Mouse (Mus musculus) adrenal gland, postnatal 14 days (tissue): Measurements from ENCODE around the gene Fgfr2. TPM values are rescaled to one million over a fixed set of nuclear protein-coding genes. Genes with fewer than 3 reads are reported as not detected.
A peak's percentile ranks its signal among the peaks of the same experiment; 100 is the strongest.

Experiments
- DNase-seq: peaks from one replicate; pipeline ENCODE4 v3.0.0; 2021; ENCODE audit warnings: mixed read lengths
- total RNA-seq: library from RNA; stranded (reverse); gene quantifications from 2 replicates; pipeline ENCODE4 v1.2.3, GENCODE M21; 2021

The Fgfr2 gene
- total RNA-seq, 1 experiment from 2014 or later, result 227 TPM

DNA sequence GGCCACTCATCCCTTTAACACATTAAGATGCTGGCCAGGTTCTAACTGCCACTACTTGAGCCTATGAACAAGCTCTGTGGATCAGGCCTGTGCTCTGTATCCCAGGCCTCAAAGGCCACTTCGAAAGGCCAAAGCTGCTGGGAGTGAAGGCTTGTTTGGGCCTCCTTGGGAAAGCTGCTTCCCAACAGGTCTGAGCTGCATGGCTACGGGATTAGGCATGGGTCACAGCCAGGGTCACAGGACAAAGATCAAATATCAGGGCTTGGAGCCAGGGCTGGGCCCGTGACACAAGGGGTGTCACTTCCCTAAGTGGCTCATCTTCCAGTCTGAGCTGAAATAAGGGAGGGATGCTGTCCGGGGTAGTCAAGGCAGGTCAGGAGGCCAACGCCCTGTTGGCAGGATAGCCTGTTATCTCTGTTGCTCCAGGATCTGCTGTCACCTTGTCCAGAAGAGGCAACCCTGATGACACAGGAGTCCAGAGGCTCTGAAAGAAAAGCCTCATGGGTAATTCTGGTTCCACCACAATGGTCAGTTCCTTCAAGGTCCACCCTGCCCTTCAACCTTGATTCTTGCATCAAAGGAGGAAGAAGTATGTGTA, 1313.5 kb downstream of the Fgfr2 start:
- DNase-seq, result no peak

GRCm38 (mm10) chr7:131807257-131807656, 1315.9 kb downstream of the Fgfr2 start:
- DNase-seq, result no peak

DNA sequence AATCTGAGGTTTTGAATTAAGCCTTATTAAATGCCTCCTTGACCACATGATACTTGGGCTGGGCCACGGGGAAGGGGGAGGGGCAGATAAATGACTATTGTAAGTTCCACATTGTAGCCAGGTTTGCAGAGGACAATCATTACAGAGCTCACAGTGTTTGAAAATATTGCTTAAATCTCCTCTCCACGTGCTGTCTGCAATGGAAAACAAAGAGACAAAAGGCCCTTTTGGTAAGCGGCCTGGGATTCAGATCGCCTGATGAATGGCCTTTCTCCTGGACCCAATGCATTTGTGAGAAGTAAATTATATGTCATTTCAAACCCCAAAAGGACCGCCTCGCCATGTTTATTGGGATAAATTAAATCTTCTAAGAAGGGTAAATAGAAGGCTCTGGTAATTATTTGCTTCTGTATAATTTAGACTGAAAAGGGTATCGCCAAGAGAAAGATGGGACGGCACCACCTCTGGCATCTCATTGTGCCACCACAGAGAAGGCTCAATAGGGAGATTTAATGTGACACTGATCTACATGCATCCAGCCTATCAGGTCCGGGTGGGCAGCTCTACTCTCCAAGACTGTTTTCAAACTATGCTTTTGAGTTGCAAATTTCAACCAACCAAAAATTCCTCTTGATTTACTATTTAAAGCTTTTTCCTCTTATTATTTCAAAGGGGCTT, 1317.5 kb downstream of the Fgfr2 start:
- no peak for DNase-seq

GRCm38 (mm10) chr7:131800416-131801045, 1322.6 kb downstream of the Fgfr2 start:
- DNase-seq, result peak; percentile 56

DNA sequence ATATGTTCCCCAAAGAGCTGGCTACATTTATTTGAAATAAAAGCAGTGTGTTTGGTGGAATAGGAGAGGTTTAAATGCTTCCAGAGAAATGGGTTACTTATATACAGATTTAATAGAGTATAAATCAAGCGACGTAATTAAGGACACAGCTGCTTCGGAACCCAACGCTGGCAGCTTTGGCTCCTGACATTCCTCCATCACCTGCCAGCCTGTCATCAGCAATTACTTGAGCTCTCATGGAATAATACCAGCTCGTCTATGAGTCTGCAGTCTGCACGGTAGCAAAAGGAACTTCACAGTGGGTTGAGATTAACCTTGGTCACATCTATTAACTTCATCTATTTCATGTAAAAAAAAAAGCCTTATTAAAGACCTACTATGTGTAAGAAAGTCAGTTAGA, 1326.0 kb downstream of the Fgfr2 start:
- no peak for DNase-seq

GRCm38 (mm10) chr7:131788595-131789206, 1334.4 kb downstream of the Fgfr2 start:
- DNase-seq, result no peak

- no peak for DNase-seq
These were observed 1337.4 kb downstream of the Fgfr2 start for GRCm38 (mm10) chr7:131785721-131786120.

DNA sequence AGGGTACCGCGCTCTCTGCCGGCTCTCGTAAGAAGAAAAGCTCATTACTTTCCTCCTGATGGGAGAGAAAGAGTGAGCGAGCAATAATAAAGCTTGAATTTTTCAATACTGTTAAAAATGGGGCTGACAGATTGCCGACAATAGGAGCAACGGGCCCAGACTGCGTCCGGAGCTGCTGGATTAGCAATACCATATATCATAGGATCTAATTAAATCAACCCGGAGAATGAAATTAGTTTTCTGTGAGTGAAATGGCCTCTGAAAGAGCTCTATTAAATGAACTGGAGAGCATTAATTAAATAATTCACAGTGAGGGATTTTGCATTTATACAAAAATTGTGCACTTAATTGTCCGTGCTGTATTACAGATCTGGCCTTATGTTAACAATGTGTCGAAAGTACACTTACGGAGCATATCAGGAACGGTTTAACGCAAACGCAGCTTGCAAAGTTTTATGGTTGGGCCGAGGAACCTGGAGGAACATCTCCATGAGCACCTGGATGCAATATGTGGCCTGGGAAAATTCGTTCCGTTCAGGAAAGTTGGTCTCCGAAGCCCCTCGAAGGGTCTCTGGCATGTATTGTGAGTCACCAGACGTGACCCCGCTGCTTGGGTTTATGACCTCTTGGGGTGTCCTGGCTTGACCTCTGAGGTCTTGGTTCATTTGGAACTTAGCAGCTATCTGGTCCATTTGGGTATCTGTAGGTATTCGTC, 1344.7 kb downstream of the Fgfr2 start:
- no peak for DNase-seq

- no peak for DNase-seq
These were observed 1345.5 kb downstream of the Fgfr2 start for GRCm38 (mm10) chr7:131777461-131778270.

GRCm38 (mm10) chr7:131776191-131776752, 1346.9 kb downstream of the Fgfr2 start:
- DNase-seq, result no peak

DNA sequence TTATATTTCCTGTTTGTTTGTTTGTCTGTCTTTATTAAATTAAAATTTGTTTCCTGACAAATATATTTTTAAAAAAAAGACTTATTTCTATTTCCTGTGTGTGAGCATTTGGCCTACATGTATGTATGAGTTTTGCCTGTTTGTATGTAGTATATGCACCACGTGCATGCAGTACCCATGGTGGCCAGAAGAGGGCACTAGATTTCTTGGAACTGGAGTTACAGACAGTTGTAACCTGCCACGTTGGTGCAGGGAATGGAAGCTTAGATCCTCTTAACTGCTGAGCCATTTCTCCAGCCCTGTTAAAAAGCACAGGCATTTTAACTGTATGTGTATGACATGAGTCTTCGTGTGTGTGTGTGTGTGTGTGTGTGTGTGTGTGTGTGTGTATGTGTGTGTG, 1365.2 kb downstream of the Fgfr2 start:
- DNase-seq, result no peak

GRCm38 (mm10) chr7:131747152-131748010, 1375.8 kb downstream of the Fgfr2 start:
- DNase-seq, result no peak

DNA sequence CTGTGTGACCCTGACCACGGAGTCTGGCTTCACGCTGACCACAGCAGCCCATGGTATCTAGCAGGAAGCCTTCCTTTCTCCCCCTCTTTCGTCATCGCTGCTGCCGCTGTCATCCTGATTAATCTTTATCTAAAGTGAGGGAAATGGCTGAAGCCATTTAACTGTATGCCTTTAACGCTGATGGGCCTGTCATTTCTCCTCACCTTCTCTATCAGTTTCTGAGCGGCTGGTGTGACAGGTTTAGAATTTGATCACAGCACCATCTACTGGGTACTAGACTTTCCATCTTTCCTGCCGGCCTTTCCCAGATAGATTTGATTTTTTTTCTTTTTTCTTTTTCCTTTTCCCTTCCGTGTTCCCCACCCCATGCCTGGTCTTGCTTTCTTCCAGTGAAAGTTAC, 1376.4 kb downstream of the Fgfr2 start:
- no peak for DNase-seq

DNA sequence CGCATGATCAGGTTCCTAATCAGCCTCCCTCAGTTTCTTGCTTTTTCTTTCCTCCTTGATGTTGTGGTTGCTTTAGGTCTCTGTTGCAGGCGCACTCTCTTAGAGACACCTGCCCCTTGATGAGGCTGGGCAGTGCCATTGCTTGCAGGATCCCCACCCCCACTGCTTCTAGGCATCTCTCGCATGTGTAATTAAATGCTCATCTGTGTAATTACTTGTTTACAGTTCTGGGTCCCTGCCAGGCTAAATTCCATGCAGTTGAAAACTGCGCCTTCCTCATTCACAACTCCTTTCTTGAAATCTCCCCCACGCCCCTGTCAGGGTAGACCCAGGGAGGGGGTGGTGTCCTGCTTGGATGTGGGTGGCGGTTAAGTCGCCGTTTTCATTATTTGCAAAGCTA, 1380.0 kb downstream of the Fgfr2 start:
- no peak for DNase-seq

GRCm38 (mm10) chr7:131722783-131723575, 1400.2 kb downstream of the Fgfr2 start:
- DNase-seq, result no peak

- DNase-seq, result no peak
These were observed 1400.8 kb downstream of the Fgfr2 start for GRCm38 (mm10) chr7:131722316-131722715.

DNA sequence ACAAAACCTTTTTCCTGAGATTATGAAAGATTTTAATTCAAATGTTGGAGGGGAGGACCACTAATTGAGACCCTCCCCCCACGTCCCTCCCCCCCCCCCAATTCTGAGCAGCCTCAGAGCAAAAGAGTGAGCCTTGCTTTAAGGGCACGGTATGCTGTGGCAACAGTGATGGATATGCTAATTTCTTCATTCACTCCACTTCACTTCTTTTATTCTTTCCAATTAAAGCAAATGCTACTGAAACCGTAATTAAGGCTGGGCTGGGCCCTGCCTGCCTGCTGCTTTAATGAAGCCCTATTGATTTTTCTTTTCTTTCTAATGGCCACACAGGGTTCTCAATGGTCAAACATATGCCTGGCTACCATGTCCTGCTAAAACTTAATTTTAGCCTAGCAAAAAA, 1404.9 kb downstream of the Fgfr2 start:
- no peak for DNase-seq

GRCm38 (mm10) chr7:131713076-131713475, 1410.1 kb downstream of the Fgfr2 start:
- no peak for DNase-seq

- DNase-seq, result no peak
These were observed 1426.3 kb downstream of the Fgfr2 start for GRCm38 (mm10) chr7:131696889-131697288.

DNA sequence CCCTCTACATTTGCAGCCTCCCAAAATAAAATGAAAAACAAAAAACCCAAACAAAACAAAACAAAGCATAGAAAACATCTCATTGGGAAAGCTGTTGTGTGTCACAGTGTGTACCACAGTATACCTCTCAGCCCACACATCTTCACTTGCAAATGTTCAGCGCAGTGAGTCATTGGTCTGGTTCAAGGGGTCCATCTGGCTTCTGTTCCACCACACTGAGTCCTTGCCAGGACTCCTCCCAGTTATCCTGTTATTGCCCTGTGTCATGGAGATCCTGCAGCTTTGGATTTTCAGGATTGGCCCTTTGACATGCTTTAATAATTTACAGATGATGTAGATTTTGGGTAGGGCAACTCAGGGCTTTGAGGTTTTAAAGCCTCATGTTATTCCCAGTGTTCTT, 1435.8 kb downstream of the Fgfr2 start:
- DNase-seq, result no peak
